ENCODE assay signal across 15 mouse cellular contexts in genomic region chr4:138824660-138825059, GRCm38 (mm10). TPM values are rescaled to one million over a fixed set of nuclear protein-coding genes. Genes with fewer than 3 reads are reported as not detected.
A peak's percentile ranks its signal among the peaks of the same experiment; 100 is the strongest.
DNase-seq lines count a peak whose midpoint lies in the region; ATAC-seq lines count a peak whose summit lies in the region.
"Had no signal": no experiment of that assay in that cellular context is flagged by ENCODE, and none has a peak within 500 bp of the region (broad histone marks: within the 10 kb centered on the region; RNA-seq: fewer than 3 reads in every experiment).

No protein-coding gene starts in this region.

- DNase-seq in adrenal gland, postnatal 14 days = peak; percentile 32
- no peak for DNase-seq in adrenal gland, adult 8-10 months
- peak; percentile 48 for DNase-seq in kidney, adult 9 months
- DNase-seq in kidney, postnatal 10 days = no peak
- DNase-seq in MN1 (ENCODE audit: low spot score) = peak; percentile 36
- peak; percentile 40 for DNase-seq in lung, postnatal 10 days
- DNase-seq in right cerebral cortex, postnatal 36 days (ENCODE audit: low spot score in 2 of 2) = no peak
- DNase-seq: adrenal gland, postnatal 36 days; thymus, adult 2 months had no signal

- no peak for ATAC-seq in frontal cortex, adult (ENCODE audit: low TSS enrichment)
- ATAC-seq: forebrain, embryonic 15.5 days had no signal

RNA-seq across cellular contexts. Expression of gene Pla2g5, which starts 38.6 kb away (rescaled TPM):
- total RNA-seq in adrenal gland, postnatal 14 days (2021) = 9.2 and 13.2 TPM in 2 replicates
- total RNA-seq in adrenal gland, adult 8-10 months (2022) = 10 to 100 TPM; 13.3 to 43.8 (median 24.8) TPM
- total RNA-seq: granulocyte monocyte progenitor cell, adult 5-6 weeks; megakaryocyte-erythroid progenitor cell, adult 5-6 weeks had no signal

RNA-seq across cellular contexts. Expression of gene Gm13030, which starts 49.1 kb away (rescaled TPM):
- total RNA-seq in adrenal gland, postnatal 14 days (2021) = not detected in 2 replicates
- not detected for total RNA-seq in adrenal gland, adult 8-10 months (2022)
- total RNA-seq: adrenal gland, postnatal 36 days; granulocyte monocyte progenitor cell, adult 5-6 weeks; heart, postnatal 25 days; left cerebral cortex, postnatal 10 days; megakaryocyte-erythroid progenitor cell, adult 5-6 weeks had no signal

RNA-seq across cellular contexts. Expression of gene Pla2g2d, which starts 49.1 kb away (rescaled TPM):
- 1.1 and 10.7 TPM in 2 replicates for total RNA-seq in adrenal gland, postnatal 14 days (2021)
- 1 to 10 TPM; 1.8 to 4.1 (median 2.8) TPM for total RNA-seq in adrenal gland, adult 8-10 months (2022)
- total RNA-seq: granulocyte monocyte progenitor cell, adult 5-6 weeks; megakaryocyte-erythroid progenitor cell, adult 5-6 weeks had no signal

RNA-seq across cellular contexts. Expression of gene Pla2g2e, which starts 53.1 kb away (rescaled TPM):
- 1.2 and 1.4 TPM in 2 replicates for total RNA-seq in adrenal gland, postnatal 14 days (2021)
- total RNA-seq in adrenal gland, adult 8-10 months (2022) = 1 to 10 TPM in 2 of 4 experiments, under 1 TPM in 2; 0.46 to 2.9 (median 0.86) TPM
- total RNA-seq: granulocyte monocyte progenitor cell, adult 5-6 weeks; left cerebral cortex, postnatal 10 days; megakaryocyte-erythroid progenitor cell, adult 5-6 weeks had no signal

Comparison
In these comparisons a context has a peak if more than half of its experiments do, and no peak if none do; other contexts are left out.
1. DNase-seq: peak in adrenal gland, postnatal 14 days (single experiment), kidney, adult 9 months (single experiment), MN1 (single experiment) and lung, postnatal 10 days (single experiment); none in adrenal gland, adult 8-10 months (single experiment), kidney, postnatal 10 days (single experiment) and right cerebral cortex, postnatal 36 days (0 of 2).